Mouse (Mus musculus) bone marrow, adult 2 months (tissue): ENCODE measurements at regions not wholly inside any gene's neighbourhood (a gene's known extent, or its start where the extent isn't known, plus 50 kb on each side); places are given as distances from the start of the nearest gene placed in this dataset.

Experiments
- CTCF ChIP-seq: fragments of 200-500 bp; IDR thresholded peaks from 2 replicates; pipeline ENCODE4 v1.5.1; 2011; ENCODE audit warnings: low read length, control low read depth; ENCODE audit not compliant: control insufficient read depth, insufficient read depth
- POLR2A ChIP-seq: fragments of 200-500 bp; IDR thresholded peaks from 2 replicates; pipeline ENCODE4 v1.6.1; 2011; ENCODE audit warnings: low read depth, mild to moderate bottlenecking, control low read depth, low read length, borderline replicate concordance; ENCODE audit not compliant: control insufficient read depth

DNA sequence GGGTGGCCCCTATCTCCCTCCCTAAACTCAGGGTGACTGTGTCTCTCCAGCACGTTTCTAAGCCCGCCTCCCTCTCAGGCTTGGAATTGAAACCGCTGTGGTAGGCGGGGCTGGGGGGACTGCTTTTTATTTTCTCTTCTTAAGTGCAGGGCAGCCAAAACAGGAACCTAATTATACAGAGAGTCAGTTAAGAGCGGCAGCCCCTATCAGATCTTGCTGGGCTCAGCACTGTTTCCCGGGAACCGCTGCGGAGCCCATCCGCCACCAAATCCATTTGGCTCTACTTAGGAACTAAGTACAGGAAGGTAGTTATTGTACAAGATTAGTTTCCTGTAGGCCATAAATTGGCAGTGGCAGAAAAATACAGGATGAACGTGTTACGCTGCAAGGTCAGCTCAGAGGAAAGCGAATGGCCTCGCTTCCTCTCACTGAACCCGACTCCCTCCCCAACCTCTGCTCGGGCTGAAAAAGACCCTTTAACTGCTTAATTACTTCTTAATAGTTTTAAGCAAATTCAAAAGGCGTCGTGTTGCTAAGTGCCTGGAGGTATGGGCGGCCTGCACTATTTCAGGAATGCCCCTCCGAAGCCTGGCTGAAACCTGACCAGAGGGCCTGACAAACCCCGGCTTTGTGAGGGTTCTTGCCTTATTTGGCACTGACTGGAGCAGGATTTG is 83.6 kb downstream of the Irs2 start:
- TF ChIP-seq POLR2A (no peak), CTCF (no peak)
